Mouse (Mus musculus) embryonic facial prominence, embryonic 14.5 days (tissue): Measurements from ENCODE around the gene Kif26a. TPM values are rescaled to one million over a fixed set of nuclear protein-coding genes. Genes with fewer than 3 reads are reported as not detected.

Experiments
- ATAC-seq: fragments of 200-750 bp; cut with Nextera tagmentation; 2 replicates; pipeline ENCODE4 v1.8.0; 2017; ENCODE audit warnings: low read depth, moderate number of reproducible peaks, moderate TSS enrichment
- DNase-seq: peaks from one replicate; pipeline ENCODE4 v3.0.0-alpha.2; 2015; ENCODE audit warnings: low spot score
- H3K27ac ChIP-seq: fragments of 300-500 bp; sonication (generic); replicated peaks from 2 replicates; pipeline ENCODE4 v1.5.1; 2014; ENCODE audit warnings: low read depth, mild to moderate bottlenecking, low read length, moderate library complexity
- H3K27me3 ChIP-seq: fragments of 300-500 bp; sonication (generic); replicated peaks from 2 replicates; pipeline ENCODE4 v1.6.1; 2014; ENCODE audit warnings: low read length; ENCODE audit not compliant: control insufficient read depth, insufficient read depth
- H3K36me3 ChIP-seq: fragments of 300-500 bp; sonication (generic); 2 replicates; pipeline ENCODE4 v1.6.1; 2014; ENCODE audit warnings: low read length, mixed read lengths; ENCODE audit not compliant: control insufficient read depth, insufficient read depth
- H3K4me1 ChIP-seq: fragments of 300-500 bp; sonication (generic); 2 replicates; pipeline ENCODE4 v1.6.1; 2014; ENCODE audit warnings: antibody characterized with exemption, low read length; ENCODE audit not compliant: control insufficient read depth, insufficient read depth
- H3K4me2 ChIP-seq: fragments of 300-500 bp; sonication (generic); 2 replicates; pipeline ENCODE4 v1.6.1; 2014; ENCODE audit warnings: low read depth, mild to moderate bottlenecking, low read length, moderate library complexity, mixed read lengths
- H3K4me3 ChIP-seq: fragments of 300-500 bp; sonication (generic); 2 replicates; pipeline ENCODE4 v1.5.1; 2014; ENCODE audit warnings: low read depth, mild to moderate bottlenecking, low read length
- H3K9ac ChIP-seq: fragments of 300-500 bp; sonication (generic); 2 replicates; pipeline ENCODE4 v1.6.1; 2014; ENCODE audit warnings: low read depth, mild to moderate bottlenecking, low read length, moderate library complexity, mixed read lengths
- H3K9me3 ChIP-seq: fragments of 300-500 bp; sonication (generic); 2 replicates; pipeline ENCODE4 v1.6.1; 2016; ENCODE audit warnings: low read length; ENCODE audit not compliant: control insufficient read depth
- WGBS: fragments of 180-500 bp; shearing (Covaris S2); extraction: QIAGEN DNeasy Blood & Tissue Kit; methylation state at CpG from one replicate; pipeline ENCODE4 v1.1.7; 2014; 5-methylcytosine and 5-hydroxymethylcytosine counted together
- polyA plus RNA-seq: library from polyadenylated mRNA; unstranded; fragments of >200 nt; fragmentation: Nextera tagmentation; extraction: Ambion mirVana; gene quantifications from 2 replicates; pipeline ENCODE4 v1.2.1, GENCODE M21; 2014

The Kif26a gene
- polyA plus RNA-seq, 1 experiment from 2014 or later: 4.0 TPM

DNA sequence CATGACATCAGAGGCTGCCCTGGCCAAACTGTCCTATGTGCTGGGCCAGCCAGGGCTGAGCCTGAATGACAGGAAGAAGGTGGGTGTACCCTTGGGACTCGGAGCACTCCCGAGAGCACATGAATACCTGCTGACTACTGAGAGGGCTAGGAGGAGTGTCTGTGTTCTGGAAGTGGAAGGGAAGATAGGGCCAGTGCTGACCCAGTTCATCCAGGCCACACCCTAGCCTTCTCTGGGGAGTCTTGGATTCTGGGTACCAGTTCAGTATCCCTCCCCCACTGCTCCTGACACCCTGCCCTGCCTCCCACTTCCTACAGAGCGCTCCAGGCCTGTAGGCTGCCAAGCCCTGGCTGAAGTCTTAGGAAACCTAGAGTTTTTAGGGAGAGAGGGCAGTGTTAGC lies 24.8 kb upstream of the Kif26a start:
- DNase-seq (no peak), ATAC-seq (no peak)
- no peaks in the 10 kb centered on the region for H3K27me3 ChIP-seq
- H3K9ac ChIP-seq: no peak overlapping the region
- H3K4me2 ChIP-seq: no peak overlapping the region
- H3K4me1 ChIP-seq: no peaks in the 10 kb centered on the region
- H3K36me3 ChIP-seq: no peaks in the 10 kb centered on the region
- no peak overlapping the region for H3K27ac ChIP-seq
- H3K9me3 ChIP-seq: no peaks in the 10 kb centered on the region
- WGBS: 68% methylated on average over 3 of the region's 3 CpGs
- H3K4me3 ChIP-seq: no peak overlapping the region

DNA sequence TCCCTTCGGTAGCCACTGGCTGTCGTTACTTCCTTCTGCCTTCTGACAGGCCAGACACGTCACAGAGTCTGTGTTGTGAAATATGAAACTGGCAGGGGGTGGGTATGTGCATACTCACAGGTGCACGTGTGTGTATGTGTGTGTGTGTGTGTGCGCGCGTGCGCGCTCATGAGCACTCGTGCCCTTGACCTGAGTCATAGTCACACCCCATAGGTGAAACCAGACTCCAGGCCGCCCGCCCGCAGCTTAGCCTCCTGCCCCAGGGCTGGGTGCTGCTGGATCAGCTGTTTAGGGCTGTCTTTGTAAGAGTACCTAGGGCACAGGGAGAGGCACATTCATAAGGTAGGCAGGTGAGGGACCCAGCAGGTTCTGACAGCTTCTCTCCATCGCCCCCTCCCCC lies 20.1 kb upstream of the Kif26a start:
- H3K4me3 ChIP-seq: no peak overlapping the region
- no peak overlapping the region for H3K4me2 ChIP-seq
- peak; percentile 74 for DNase-seq
- no peak overlapping the region for H3K9ac ChIP-seq
- no peaks in the 10 kb centered on the region for H3K9me3 ChIP-seq
- no peaks in the 10 kb centered on the region for H3K36me3 ChIP-seq
- peaks cover 6% of the 10 kb centered on the region for H3K27me3 ChIP-seq
- peak; percentile 54 for ATAC-seq
- H3K4me1 ChIP-seq: no peaks in the 10 kb centered on the region; the same call in 1 of the 2 replicates
- H3K27ac ChIP-seq: no peak overlapping the region
- WGBS: 59% methylated on average over 14 of the region's 14 CpGs

DNA sequence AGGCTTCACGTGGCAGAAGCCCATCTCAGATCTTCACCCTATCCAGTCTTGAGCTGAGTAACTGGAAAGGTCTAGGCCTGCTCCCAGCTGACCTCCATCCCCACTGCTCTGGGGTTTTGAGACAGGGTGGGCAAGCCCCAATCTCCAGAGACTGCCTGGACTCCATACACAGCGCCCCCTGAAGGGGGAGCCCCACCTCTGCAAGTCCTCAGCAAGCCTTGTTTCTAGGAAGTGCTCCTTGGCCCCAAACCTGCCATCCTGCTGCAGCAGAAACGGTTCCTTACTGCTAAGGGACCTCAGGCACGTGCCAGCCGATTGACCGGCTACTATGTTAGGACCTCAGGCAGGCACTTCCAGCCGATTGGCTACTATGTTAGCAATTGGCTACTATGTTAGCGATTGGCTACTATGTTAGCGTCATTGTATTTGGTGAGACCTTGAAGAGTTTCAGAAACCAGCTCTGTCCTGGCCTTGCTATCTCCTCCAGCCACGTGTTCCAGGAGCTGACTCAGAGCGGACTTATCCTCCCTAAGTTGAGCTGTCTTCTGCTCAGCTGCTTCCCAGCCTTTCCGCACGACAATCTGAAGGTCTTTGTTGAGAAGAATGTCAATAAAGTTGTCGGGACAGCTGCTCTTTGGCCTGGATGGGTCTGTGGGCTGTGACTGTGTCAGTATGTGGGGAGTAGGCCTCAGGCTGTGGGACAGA lies 18.9 kb upstream of the Kif26a start:
- H3K9me3 ChIP-seq: no peaks in the 10 kb centered on the region
- peaks cover 17% of the 10 kb centered on the region for H3K27me3 ChIP-seq
- H3K4me1 ChIP-seq: no peaks in the 10 kb centered on the region; the same call in 1 of the 2 replicates
- no peak overlapping the region for H3K4me3 ChIP-seq
- no peak for ATAC-seq
- 63% methylated on average over 14 of the region's 14 CpGs for WGBS
- no peak overlapping the region for H3K27ac ChIP-seq
- H3K9ac ChIP-seq: no peak overlapping the region
- no peak for DNase-seq
- no peaks in the 10 kb centered on the region for H3K36me3 ChIP-seq
- H3K4me2 ChIP-seq: no peak overlapping the region

DNA sequence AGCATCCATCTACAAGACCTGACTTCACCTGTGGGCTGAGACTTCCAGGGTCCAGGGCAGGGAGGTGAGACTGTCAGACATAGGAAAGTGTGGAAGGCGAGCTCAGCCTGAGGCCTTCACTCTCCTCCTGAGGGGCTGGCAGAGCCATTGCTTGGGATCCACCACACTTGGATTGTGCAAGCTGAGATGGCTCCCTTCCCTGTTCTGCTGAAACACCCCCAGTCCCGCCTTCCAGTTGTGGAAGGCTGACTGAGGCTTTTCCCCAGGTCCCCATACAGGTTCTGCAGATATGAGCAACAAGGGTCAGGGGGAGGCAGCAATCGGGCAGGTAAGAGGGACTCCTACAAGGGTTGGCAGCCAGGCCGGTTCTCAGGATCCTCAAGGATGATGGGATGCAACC lies 17.5 kb upstream of the Kif26a start:
- H3K9me3 ChIP-seq: no peaks in the 10 kb centered on the region
- H3K9ac ChIP-seq: no peak overlapping the region
- ATAC-seq (no peak), DNase-seq (no peak)
- peaks cover 26% of the 10 kb centered on the region for H3K27me3 ChIP-seq
- H3K4me3 ChIP-seq: no peak overlapping the region
- WGBS: 70% methylated on average over 4 of the region's 4 CpGs
- H3K4me2 ChIP-seq: no peak overlapping the region
- H3K36me3 ChIP-seq: no peaks in the 10 kb centered on the region
- no peaks in the 10 kb centered on the region; the same call in 1 of the 2 replicates for H3K4me1 ChIP-seq
- no peak overlapping the region for H3K27ac ChIP-seq

DNA sequence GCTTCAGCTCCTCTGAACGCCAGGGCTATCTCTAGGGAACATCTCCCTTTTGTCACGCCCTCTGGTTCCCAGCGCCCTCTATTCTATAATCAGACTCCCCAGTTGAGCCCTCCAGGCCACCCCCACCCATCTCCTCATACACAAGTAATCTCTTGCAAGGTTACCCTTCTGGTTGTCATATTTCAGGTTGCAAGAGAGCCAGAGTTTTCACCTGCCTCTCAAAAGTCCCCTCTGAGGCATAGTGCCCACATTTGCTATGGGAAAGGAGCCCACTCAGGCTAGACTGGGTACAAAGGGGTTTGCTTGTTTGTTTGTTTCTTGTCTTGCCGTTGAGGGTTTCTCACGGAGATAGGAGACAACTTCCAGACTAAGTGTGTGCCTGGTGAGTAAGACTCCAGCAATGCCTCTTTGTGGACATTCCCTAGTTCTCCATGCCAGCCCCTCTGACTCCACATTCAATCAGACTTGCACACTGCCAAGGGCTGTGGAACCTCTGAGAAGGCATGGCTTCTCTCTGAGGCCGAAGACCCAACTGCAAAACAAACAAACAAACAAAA lies 16.6 kb upstream of the Kif26a start:
- no peaks in the 10 kb centered on the region; the same call in 1 of the 2 replicates for H3K4me1 ChIP-seq
- H3K9me3 ChIP-seq: no peaks in the 10 kb centered on the region
- no peaks in the 10 kb centered on the region for H3K36me3 ChIP-seq
- H3K9ac ChIP-seq: no peak overlapping the region
- ATAC-seq (no peak), DNase-seq (peak; percentile 56)
- peak overlapping the region; percentile 49; the same call in 1 of the 2 replicates for H3K27ac ChIP-seq
- WGBS: 53% methylated on average over 6 of the region's 6 CpGs
- H3K4me2 ChIP-seq: peak overlapping the region; percentile 95; the same call in 1 of the 2 replicates
- peaks cover 27% of the 10 kb centered on the region for H3K27me3 ChIP-seq
- no peak overlapping the region; the same call in 1 of the 2 replicates for H3K4me3 ChIP-seq

DNA sequence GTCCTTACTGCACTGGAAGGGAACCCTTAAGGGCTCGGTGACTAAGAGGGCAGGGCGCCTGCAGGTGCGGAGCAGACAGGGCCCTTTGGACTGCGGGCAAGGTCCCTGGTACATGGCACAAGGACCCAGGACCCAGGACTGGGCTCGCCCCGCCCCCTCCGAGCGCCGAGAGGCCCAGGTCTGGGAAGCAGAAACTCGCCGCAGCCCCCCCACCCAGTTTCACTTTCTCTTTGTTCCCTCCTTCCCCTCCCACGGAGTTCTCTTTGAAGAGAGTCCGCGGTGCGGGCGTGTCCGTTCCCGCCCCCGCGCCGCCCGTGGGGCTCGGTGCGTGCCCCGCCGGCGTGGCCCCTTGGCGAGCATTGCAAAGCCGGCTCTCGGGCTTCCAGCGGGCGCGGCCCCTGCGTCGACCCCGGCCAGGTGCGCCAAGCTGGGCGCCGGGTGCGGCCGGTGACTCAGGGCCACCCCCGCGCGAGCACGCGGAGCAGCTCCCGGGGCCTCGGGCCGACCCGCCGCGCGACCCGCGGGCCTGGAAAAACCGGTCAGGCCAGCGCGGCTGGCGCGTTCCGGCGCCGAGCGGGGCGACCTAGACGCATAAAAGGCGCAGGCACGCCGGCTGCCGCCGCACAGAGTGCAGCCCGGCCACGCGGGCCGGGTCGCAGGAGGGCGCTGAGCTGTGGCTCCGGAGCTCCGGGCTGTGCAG lies 15.7 kb upstream of the Kif26a start:
- Histone ChIP-seq H3K9me3 (no peaks in the 10 kb centered on the region), H3K9ac (peak overlapping the region; percentile 83), H3K36me3 (no peaks in the 10 kb centered on the region), H3K4me3 (peak overlapping the region; percentile 75), H3K4me2 (peak overlapping the region; percentile 95), H3K4me1 (no peaks in the 10 kb centered on the region; the same call in 1 of the 2 replicates), H3K27ac (peak overlapping the region; percentile 49), H3K27me3 (peaks cover 27% of the 10 kb centered on the region)
- ATAC-seq (peak; percentile 79), DNase-seq (peak; percentile 69)
- WGBS: 2% methylated on average over 44 of the region's 79 CpGs

DNA sequence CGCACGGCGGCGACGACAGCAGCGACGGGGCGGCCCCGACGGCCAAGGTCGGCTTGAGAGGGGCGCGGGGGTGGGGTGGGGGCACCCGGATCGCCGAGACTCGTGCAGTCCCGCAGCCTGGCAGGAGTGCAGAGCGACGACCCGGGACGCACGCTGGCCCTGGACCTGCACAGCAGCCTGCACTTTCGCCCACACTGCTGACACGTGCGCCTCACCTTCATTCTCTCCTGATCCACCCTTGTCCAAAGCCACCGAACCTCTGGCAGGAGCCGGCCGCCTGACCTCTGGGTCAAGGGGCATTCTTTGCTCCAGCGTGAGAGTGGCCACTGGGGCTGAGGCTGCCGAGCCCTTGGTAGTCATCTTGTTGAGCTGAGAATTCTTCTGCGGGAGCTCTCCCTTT lies 15.1 kb upstream of the Kif26a start:
- peak overlapping the region; percentile 95 for H3K4me2 ChIP-seq
- ATAC-seq (no peak), DNase-seq (no peak)
- H3K36me3 ChIP-seq: no peaks in the 10 kb centered on the region
- H3K27me3 ChIP-seq: peaks cover 27% of the 10 kb centered on the region
- 11% methylated on average over 14 of the region's 32 CpGs for WGBS
- peak overlapping the region; percentile 83 for H3K9ac ChIP-seq
- H3K27ac ChIP-seq: no peak overlapping the region
- H3K4me1 ChIP-seq: no peaks in the 10 kb centered on the region; the same call in 1 of the 2 replicates
- peak overlapping the region; percentile 75 for H3K4me3 ChIP-seq
- H3K9me3 ChIP-seq: no peaks in the 10 kb centered on the region

DNA sequence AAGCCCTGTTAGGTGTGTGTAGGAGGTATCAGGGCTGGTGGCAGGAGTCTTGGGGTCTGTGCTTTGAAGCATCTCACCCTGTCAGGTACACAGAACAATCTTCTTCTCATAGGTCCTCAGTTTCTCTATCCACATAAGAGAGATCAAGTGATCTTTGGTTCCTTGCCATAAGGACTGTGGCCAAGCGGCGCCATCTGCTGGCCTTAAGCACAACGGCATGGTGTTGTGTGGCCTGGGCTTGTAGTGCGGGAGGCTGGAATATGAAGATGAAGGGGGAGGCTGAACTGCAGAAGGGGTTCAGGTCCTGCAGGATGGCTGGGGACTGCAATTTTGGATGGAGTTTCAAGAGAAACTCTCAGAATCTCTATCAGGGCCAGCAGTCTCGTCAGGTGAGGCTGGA lies 5.8 kb upstream of the Kif26a start:
- no peak overlapping the region for H3K9ac ChIP-seq
- no peak overlapping the region for H3K27ac ChIP-seq
- no peak for ATAC-seq
- H3K4me1 ChIP-seq: 0 out of 2 replicates have a peak, but pooled peaks cover 4% of the 10 kb centered on the region
- H3K4me2 ChIP-seq: no peak overlapping the region
- WGBS: 4% methylated on average over 5 of the region's 5 CpGs
- no peaks in the 10 kb centered on the region for H3K9me3 ChIP-seq
- H3K36me3 ChIP-seq: no peaks in the 10 kb centered on the region
- peak; percentile 66 for DNase-seq
- H3K4me3 ChIP-seq: no peak overlapping the region
- peaks cover 45% of the 10 kb centered on the region for H3K27me3 ChIP-seq
